Mouse (Mus musculus) T-helper 2 cell (primary cell): ENCODE measurements around the gene Rpap3.

Source experiments
- in situ Hi-C: fragments of 300-600 bp; cut with MboI, MseI; formaldehyde crosslinking; loops from one replicate; pipeline ENCODE4 v1.15.1; 2025; ENCODE audit warnings: high pct_unique_total_duplicates

The Rpap3 gene

DNA sequence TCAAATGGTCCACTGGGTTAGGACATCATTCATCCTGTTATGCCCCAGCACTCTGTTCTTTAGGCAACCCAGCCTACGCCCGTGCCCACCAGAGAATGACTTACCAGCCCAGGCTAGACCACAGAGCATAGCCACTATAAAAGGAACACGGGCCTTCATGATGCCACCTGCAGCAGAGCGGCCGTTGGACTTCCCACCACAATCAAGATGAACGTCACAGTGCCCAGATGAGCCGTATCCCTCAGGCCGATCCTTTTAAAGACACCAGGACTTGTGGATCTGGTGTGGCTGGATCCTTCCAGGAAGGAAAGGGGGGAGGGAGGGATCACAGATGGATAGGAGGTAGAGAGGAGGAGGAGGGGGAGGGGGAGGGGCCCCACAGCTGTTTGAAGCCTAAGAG, 25.5 kb upstream of the Rpap3 start, which contains the start of gene Endou:
Gene Endou (minus strand): TSS at position 229 of the 400 bp plus-strand sequence.
- in situ Hi-C loops, result no loop called here

DNA sequence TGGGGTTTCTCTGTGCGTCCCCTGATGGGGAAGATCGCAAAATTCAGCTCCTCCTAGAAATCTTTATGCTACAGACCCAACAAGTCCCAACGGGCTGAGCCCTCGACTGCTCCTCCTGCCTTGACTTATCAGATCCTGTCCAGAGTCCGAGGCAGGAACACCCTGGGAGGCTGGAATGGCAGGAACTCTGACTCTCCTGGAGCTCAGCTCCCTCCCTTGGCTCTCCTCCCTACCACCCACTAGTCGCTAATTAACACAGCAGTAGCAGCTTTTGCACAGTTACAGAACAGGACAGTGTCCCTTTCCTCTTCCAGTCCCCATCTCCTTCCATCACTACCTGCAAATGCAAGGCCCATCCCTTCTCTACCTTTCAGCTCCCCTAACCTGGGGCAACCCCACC, 24.7 kb upstream of the Rpap3 start:
- in situ Hi-C loops, result no loop called here

DNA sequence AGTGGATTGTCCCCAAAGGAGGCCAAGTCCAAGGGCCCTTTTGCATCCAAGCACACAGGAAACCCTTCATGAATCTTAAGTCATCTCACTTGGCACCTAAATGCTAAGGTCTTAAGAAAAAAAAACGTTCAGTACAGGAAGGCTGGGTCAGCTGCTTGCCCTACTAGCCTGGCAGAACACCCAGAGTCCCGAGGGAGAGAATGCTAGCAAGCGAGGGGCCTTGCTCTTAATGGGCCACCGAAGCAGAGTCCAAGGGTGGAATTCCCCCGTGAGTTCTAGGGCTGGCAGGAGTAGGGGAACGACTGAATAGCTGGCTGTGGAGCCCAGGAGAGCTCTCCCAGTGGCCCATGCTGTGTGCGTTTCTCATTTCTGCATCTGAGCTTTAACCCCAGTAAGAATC, 23.2 kb upstream of the Rpap3 start:
- in situ Hi-C loops, result no loop called here

DNA sequence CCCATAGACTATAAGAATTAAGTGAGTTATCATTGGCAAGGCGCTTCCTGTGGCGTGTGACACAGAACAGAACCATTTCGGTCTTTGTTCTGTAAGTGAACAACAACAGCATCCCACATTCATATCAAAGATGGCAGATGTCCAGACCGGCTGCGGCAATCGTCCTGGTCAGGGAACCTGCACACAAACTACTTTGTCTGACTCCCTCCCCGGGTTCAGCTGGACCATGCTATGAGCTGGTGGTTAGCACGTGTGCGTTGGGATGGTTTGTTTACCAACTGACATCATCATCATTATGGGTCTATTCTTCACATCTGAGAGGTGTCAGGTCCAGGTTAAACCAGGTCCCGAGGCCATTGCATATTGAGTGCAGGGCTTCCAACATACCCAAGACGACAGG, 22.8 kb upstream of the Rpap3 start:
- in situ Hi-C loops, result no loop called here

DNA sequence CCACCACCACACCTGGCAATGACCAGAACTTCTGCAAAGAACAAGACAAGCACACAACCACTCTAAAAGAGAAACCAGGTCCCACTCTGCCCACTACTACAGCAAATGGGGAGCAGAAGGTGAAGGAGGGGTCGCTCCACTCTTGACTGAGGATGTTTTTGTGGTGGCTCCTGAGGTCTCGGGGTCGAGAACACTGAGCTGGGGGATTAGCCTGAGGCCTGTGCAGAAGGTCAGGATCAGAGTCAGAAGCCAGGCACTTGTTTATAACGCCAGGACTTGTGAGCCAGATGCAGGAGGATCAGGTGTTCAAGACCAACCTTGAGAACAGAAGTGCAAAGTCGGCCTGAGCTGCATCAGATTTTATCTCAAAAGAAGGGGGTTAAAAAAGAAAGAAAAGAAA, 21.9 kb upstream of the Rpap3 start:
- in situ Hi-C loops, result no loop called here

DNA sequence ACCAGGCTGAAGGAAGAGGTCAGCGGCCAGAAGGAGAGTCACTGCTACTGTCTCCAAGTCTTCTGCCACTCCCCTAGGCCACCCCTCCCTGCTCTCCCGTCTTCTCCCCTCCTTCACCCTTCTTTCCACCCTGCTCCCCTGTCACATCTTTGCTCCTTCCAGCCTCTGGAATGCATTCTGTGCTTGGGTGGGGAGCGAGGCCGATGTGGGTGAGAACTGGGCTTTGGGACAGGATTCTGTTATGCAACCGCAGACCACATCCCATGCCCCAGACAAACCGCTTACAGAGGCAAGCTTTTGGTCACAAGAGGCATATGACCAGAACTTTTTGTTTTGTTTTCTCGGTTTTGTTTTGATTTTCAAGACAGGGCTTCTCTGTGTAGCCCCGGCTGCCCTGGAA, 21.4 kb upstream of the Rpap3 start:
- in situ Hi-C loops, result no loop called here

DNA sequence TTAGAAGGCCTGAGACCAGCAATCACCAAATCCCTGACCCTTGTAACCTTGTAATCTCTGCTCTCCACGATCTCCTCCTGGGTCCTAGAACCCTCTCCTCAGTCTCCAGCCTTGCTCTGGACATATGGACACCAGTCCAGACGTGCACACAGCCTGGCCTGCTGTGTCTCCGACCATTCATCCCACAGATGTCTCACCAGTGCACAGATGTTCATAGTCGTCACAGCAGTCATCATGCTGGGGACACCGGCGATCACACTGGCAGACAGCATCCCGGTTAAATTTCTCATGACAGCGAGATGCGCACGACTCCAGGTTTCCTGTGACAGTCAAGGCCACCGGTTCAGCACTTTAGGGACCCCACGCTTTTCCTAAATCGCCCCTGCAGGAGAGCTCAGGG, 20.7 kb upstream of the Rpap3 start:
- in situ Hi-C loops, result no loop called here

DNA sequence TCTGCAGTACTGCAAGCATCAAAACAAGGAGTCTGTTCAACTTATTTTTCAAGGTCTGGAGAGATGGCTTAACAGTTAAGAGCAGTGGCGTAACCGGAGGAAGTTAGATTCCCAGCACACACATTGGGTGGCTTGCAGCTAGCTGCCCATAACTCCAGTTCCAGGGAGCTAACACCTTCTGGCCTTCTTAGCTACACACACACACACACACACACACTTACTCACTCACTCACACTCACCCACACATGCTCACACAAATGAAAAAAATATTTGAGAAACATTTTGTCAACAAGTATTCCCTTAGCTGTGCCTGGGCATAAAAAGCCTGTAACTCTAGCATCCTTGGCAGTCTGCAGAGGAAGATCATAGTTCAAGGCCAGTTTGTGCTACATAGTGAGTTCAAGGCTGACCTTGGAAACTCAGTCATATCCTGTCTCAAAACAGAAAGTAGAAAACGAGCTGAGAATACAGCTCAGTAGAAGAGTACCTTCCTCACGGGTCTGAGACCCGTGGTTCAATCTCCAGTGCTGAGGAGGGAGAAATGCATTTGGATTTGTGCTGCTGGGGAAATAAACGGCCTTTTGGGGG, 19.7 kb upstream of the Rpap3 start:
- in situ Hi-C loops, result no loop called here

DNA sequence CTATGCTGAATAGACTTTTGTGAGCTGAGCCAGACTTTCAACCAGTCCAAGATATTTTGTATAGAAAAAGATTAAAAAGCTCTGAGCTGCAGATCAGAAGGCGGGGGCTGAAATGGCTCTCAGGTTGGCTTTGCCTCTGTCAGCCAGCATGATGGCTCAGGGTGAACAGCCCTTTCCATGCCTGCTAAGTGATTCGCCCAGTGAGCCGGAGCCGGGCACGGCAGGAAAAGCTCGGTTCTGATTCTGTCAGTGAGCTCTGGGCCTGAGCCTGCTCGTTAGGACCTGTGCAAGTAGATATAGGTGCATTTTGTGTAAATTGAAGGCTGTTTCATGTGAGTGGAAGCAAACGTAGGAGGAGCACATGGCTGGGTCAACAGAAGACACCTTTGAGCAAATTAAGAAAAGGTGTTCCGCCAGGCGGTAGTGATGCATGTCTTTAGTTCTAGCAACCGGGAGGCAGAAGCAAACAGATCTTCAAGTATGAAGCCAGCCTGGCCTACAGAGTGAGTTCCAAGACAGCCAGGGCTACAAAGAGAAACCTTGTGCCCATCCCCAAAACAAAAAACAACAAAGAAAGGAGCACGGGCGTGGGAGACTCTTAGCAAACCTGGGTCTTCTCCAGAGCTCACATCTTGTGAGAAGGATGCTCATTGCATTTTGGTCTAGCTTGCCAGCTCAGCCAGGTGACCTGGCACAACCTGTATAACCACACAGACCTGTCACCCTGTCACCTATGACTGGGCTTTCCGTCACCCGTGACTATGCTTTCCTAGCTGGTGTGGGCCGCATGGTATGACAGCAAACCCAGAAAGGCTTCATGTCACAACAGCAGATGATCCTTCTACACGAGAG, 18.9 kb upstream of the Rpap3 start:
- in situ Hi-C loops, result no loop called here

DNA sequence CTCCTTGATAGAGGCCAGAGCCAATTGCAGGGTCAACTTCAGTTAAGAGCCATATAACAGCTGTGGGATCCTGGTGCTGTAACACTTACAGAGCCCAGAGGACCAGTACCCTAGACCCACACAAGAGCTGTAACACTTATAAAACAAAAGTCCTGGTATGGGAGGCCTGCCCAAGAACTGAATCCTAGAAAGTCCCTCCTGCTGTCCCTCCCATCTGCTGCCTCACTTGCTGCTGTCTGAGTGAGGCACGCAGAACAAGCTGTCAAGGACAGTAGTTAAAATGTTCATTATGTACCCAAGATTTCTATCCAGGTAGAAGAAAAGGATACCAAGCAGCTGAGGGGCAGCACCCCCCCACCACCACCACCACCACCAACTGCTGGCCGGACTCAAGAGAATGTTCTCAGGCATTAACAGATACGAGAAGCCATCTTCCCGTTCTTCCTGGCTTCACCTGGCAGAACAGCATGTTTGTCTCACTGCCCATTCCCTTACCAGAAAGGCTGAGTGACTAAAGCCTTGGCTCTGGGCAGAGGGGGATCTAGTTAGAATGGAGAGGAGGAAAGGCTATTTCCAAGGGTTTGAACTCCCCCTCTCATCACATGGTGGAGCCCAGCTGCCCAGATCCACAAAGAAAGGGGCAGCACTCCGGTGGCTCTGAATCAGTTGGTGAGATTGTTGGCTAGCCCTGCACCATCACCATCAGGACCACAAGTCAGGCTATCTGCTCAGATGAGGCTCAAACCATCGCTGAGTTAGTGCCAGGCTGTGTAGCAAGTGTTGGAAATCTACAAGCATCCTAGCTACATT, 18.1 kb upstream of the Rpap3 start:
- in situ Hi-C loops, result no loop called here

DNA sequence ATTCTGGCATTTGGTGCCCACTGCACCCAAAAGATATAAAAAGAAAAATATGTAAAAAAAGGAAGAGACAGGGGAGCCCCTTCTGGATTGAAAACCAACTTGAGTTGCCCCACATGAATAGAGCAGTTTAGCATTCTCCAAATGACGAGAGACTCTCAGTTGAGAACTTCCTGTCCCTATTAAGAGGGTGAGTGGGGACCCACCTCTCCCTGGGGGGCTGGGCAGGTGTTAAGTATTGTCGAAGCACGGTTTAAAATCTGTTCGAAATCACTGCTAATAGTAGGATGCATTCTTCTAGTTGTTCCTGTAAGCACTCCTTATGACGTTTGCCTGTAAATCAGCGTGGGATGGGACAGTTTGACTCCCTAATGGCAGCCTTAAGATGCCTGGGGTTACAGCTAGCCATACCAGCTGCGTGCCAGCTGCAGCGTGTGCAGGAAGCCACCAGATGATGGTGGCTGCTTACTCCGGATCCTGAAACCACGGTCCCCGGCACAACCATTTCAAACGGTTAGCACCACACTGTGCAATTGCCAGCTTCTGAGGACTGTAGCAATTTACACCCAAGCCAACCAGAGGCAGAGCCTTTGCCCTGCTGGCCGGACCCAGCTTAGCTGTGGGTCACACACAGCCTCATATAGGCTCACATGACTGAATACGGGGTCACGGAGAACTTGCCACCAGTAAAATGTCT, 15.5 kb upstream of the Rpap3 start:
- in situ Hi-C loops, result no loop called here

DNA sequence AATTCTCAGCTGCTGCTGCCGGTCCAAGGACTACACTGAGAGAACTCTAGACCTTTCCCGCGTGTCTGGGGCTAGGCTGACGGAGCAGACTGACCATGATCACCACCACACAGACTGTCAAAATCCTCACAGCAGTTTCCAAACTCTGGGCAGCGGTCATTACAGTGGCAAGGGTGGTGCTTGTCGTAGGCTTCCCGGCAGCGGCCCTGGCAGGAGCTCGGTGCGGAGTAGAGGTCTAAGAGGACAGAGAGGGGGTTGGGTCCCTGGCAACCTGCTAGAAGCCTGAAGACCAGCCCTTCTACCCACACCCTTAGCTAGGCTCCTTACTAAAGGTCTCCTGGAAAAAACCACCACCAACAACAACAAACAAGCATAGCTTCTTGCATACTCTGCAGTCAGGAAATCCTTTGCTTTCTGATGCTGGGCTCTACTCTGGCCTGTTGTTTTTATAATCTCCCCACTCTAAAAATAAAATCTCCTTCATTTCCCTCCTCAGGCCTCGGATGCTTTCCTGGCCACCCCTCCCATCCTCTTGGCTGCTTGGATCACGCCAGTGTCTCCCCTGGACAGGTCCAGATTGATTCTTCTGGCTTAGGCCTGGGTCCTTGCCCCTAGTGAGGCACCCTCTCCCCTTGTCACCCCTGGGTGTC, 14.5 kb upstream of the Rpap3 start:
- in situ Hi-C loops, result no loop called here

DNA sequence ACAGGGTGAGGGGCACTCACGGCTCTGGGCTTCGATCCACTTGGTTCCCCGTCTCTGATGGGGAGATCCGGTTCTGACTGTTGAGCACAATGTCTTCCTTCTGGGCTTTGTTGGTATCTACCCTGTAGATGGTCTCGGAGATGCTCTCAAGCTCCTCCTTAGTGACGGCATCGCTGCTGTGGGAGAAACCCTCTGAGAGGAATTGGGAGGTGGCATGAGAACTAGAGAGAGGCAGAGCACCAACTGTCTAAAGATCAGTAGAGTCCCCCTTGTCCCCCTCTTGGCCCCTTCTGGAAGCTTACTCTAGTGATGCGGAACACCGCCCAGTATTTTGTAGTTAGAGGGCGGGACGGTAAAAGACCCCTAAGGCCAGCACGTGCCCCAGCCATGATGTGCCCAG, 13.9 kb upstream of the Rpap3 start:
- in situ Hi-C loops, result loop anchor here (5.0 to 10.0 kb wide), 3 partner anchors 73 to 235 kb away; no protein-coding TSS in a partner anchor

DNA sequence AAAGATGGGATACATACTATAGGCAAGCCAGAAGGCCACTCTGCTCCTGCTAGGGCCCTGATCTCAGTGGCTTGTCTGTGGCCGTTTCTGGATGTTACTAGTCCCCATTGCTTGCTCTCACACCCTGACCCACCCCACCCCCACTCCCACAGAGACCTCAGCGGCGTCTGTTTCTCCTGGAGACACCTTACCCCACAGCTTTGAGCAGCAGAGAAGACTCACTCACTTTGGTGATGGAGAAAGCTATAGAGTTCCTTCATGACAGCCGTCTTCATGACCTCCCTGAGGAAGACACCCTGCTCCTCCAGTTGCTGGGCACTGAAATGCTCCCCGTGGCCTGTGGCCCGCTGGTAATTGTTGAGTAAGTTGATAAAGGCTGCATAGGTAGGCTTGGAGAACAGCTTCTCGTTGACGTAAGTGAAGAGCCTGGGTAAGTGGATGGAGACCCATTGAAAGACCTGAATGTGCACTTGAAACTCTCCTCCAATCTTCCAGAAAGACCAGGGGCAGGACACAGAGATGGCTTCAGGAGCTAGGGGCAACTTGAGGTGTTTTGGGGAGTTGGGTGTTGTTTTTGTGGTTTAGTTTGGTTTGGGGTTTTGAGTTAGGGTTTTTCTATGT, 13.0 kb upstream of the Rpap3 start:
- in situ Hi-C loops, result loop anchor here (5.0 to 10.0 kb wide), 3 partner anchors 74 to 236 kb away; no protein-coding TSS in a partner anchor

DNA sequence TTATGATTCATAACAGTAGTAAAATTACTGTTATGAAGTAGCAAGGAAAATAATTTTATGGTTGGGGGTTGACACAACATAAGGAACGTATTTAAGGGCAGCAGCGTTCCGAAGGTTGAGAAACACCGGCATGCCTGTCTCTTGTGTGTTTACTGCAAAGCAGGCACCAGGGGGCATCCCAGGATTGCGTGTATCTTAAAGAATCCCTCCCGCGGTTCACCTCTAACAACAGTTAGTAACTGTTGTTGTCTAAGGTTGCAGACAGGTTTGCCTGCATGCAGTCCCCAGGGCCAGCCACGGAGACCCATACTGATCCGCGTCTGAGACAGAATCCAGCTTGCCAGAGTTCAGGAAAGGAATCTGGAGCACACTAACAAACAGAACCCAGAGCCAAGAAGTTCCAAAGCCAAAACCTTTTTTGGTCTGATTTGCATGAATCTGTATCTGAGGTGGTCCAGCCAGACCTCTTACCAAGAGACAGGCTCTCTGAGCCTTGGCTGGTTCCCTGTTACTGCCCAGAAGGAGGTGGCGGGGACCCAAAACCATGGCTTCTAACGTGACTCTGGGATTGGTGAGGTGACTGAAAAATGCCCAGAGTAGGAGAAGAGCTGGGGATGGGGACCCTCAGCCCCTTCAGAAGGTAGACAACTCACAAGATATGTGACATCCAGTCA, 12.4 kb upstream of the Rpap3 start:
- in situ Hi-C loops, result loop anchor here (5.0 to 10.0 kb wide), 3 partner anchors 74 to 237 kb away; no protein-coding TSS in a partner anchor

DNA sequence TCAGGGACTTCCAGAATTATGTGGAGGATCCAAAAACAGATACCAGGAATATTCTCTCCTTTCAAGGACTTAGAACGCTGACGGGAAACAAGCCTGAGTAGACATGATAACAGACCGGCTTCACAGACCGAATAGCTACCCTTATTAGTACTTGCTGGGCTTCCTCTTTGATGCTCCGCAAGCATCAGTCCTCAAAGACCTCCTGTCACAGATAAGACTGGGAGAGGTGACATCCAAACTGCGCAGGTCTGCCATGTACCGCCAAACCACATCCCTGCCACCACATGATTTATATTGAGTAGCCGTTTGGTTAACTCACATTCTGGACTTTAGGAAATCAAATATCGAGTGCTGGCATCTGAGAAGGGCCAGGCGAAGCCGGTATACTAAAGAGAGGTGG, 11.2 kb upstream of the Rpap3 start:
- in situ Hi-C loops, result loop anchor here (5.0 to 10.0 kb wide), 3 partner anchors 76 to 238 kb away; no protein-coding TSS in a partner anchor

DNA sequence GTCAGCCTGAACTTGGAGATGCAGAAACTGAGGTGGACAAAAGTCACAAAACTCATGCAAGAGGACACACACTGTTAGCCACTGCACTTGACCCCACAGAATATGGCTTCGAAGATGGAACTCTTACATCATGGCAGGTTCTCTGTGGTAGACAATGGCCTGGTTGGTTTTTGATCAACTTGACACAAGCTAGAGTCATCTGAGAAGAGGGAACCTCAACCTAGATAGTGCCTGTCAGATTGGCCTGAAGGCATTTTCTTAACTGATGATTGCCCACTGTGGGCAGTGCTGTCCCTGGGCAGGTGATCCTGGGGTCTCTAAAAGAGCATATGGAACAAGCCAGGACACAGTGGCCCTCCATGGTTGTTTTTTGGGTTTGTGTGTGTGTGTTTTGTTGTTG, 10.1 kb upstream of the Rpap3 start:
- in situ Hi-C loops, result loop anchor here (5.0 to 10.0 kb wide), 3 partner anchors 77 to 239 kb away; no protein-coding TSS in a partner anchor

DNA sequence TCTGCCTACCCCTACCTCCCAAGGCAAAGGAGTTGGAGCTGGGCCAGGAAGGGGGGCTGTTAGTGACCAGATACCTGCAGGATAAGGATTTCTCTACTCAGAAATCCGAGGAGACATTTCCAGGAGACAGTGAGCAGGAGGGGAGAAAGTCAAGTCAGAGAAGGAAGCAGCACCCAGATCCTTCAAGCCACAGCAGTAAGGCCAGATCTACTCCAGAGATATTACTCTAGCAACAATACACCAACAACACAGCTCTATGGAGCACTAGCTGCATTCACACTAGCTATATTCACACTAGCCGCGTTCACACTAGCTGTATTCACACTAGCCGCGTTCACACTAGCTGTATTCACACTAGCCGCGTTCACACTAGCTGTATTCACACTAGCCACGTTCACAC, 9.5 kb upstream of the Rpap3 start:
- in situ Hi-C loops, result loop anchor here (5.0 to 10.0 kb wide), 3 partner anchors 77 to 240 kb away; no protein-coding TSS in a partner anchor

DNA sequence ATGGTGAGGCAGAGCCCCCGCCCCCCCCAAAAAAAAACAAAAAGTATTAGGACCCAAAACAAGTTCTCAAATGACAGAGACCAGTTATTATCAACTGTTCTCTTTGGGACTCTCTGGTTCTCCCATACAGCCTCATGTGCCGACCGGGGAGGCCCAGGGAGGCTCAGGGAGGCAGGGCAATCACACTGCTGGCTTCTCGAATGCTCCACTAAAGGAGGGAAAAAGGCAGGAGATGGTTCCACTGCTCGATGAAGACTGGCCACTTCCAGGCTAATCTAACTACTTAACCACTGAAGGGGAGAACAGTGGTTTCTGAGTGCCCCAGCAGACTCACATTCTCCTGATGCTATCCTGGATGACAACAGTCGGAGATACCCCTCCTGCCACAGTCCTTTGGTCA, 6.9 kb upstream of the Rpap3 start:
- in situ Hi-C loops, result loop anchor here (10.0 kb wide), 1 partner anchor 242 kb away; no protein-coding TSS in a partner anchor

DNA sequence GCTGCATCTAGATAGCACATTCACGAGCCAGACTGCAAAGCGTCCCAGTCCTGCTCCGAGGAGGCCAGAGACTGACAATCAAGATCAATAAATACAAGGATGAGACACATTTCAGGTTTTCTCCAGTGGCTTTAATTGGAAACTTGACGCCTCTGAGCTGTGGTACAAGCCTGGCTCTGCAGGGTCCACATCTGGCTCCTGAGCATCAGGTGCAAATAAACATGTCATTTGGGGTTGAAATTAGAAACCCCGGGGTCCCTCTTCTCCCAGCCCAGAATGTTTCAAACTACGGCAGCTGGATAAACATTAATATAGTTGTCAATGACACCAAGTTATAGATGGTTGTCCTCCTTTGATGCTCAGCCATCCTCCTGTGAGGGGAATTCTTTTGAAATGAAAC, 5.3 kb upstream of the Rpap3 start:
- in situ Hi-C loops, result loop anchor here (10.0 kb wide), 1 partner anchor 244 kb away; no protein-coding TSS in a partner anchor
